Mouse (Mus musculus): ENCODE data around the gene 4930524B15Rik.

- TF ChIP-seq CTCF (IDR thresholded peaks at IDR 0.05; ENCODE audit: low read depth, low read length): no peak
- TF ChIP-seq TAL1 (conservative IDR thresholded peaks at IDR 0.05; ENCODE audit: low read depth, low read length): no peak
- TF ChIP-seq GATA1 (IDR thresholded peaks at IDR 0.05; ENCODE audit: borderline replicate concordance, low read length): no peak
Measured at GRCm38 (mm10) chr11:32026634-32027033, 61.2 kb downstream of the 4930524B15Rik start.

Data from G1E (cell line).